Mouse (Mus musculus): ENCODE measurements at regions not wholly inside any gene's neighbourhood (a gene's known extent, or its start where the extent isn't known, plus 50 kb on each side); places are given as distances from the start of the nearest gene placed in this dataset.

- no peaks in the 10 kb centered on the region for H3K27me3 ChIP-seq
- H3K9ac ChIP-seq (replicated peaks), result no peak overlapping the region
- H3K36me3 ChIP-seq, result no peaks in the 10 kb centered on the region
- WGBS, result 75% methylated on average over 8 of the region's 8 CpGs
- H3K4me2 ChIP-seq (replicated peaks), result no peak overlapping the region
- no peak for ATAC-seq (ENCODE audit: low FRiP score, low read depth)
- no peaks in the 10 kb centered on the region for H3K4me1 ChIP-seq
- H3K4me3 ChIP-seq, result no peak overlapping the region
- no peaks in the 10 kb centered on the region for H3K9me3 ChIP-seq
- H3K27ac ChIP-seq (replicated peaks), result no peak overlapping the region
Observed at GRCm38 (mm10) chr3:58138726-58139585, 275.6 kb upstream of the Tsc22d2 start.

DNA sequence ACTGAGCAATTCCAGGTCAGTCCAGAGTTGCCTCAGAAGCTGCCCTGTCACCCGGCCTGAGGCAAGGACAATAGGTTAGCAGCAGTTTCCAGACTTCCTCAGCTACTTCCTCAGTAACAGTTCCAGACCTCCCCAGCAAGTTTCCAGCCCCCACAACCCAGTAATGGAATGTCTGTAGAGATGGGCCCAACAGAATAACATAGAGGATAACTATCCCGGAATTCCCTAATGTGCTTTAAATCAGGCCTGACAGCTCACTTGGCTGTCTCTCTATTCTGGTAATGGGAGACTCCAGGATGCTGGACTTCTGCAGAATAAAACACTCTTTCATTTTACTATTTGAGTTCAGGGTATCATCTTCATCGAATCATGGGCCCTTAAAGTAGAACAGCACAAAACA, 268.4 kb upstream of the Tsc22d2 start:
- WGBS, result 84% methylated on average over 3 of the region's 3 CpGs
- Histone ChIP-seq H3K27me3 (no peaks in the 10 kb centered on the region), H3K9me3 (no peaks in the 10 kb centered on the region), H3K27ac (replicated peaks) (no peak overlapping the region), H3K4me3 (no peak overlapping the region), H3K9ac (replicated peaks) (no peak overlapping the region), H3K36me3 (no peaks in the 10 kb centered on the region), H3K4me2 (replicated peaks) (no peak overlapping the region), H3K4me1 (no peaks in the 10 kb centered on the region)
- ATAC-seq (ENCODE audit: low FRiP score, low read depth), result no peak

DNA sequence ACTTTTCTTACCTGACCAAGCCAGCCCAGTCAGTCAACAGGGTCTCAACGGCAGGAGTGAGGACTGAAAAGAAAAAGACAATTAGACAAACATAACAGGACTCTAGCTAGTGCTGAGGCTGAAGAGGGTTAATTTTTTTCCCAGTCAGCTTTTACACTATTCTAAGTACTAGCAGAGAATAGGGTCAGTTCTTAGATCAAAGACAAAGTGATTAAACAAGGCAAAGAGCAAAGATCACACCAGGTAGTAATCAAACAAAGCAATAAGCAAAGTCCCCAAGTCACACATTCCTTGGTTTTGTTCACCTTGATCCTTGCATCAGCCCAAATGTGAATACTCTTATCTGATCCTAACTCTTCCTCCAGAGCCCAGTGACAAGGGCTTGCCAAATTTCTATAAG, 267.8 kb upstream of the Tsc22d2 start:
- no peak for ATAC-seq (ENCODE audit: low FRiP score, low read depth)
- Histone ChIP-seq H3K4me1 (no peaks in the 10 kb centered on the region), H3K4me2 (replicated peaks) (no peak overlapping the region), H3K9ac (replicated peaks) (no peak overlapping the region), H3K27me3 (no peaks in the 10 kb centered on the region), H3K9me3 (no peaks in the 10 kb centered on the region), H3K36me3 (no peaks in the 10 kb centered on the region), H3K27ac (replicated peaks) (no peak overlapping the region), H3K4me3 (no peak overlapping the region)
- whole genome bisulfite sequencing, result 62% methylated on average over 1 of the region's 1 CpGs

GRCm38 (mm10) chr3:58153141-58153540, 261.4 kb upstream of the Tsc22d2 start:
- no peak overlapping the region for H3K4me2 ChIP-seq (replicated peaks)
- H3K4me1 ChIP-seq, result no peaks in the 10 kb centered on the region
- H3K9ac ChIP-seq (replicated peaks), result no peak overlapping the region
- no peak overlapping the region for H3K4me3 ChIP-seq
- no peaks in the 10 kb centered on the region for H3K9me3 ChIP-seq
- ATAC-seq (ENCODE audit: low FRiP score, low read depth), result no peak
- H3K27ac ChIP-seq (replicated peaks), result no peak overlapping the region
- 93% methylated on average over 3 of the region's 3 CpGs for WGBS
- no peaks in the 10 kb centered on the region for H3K36me3 ChIP-seq
- no peaks in the 10 kb centered on the region for H3K27me3 ChIP-seq

- H3K9me3 ChIP-seq, result no peaks in the 10 kb centered on the region
- ATAC-seq (ENCODE audit: low FRiP score, low read depth), result no peak
- H3K36me3 ChIP-seq, result no peaks in the 10 kb centered on the region
- H3K4me1 ChIP-seq, result no peaks in the 10 kb centered on the region
- 79% methylated on average over 21 of the region's 21 CpGs for WGBS
- H3K27ac ChIP-seq (replicated peaks), result no peak overlapping the region
- no peak overlapping the region for H3K4me2 ChIP-seq (replicated peaks)
- H3K9ac ChIP-seq (replicated peaks), result no peak overlapping the region
- H3K27me3 ChIP-seq, result no peaks in the 10 kb centered on the region
- H3K4me3 ChIP-seq, result no peak overlapping the region
Observed at GRCm38 (mm10) chr3:58153874-58154756, 260.4 kb upstream of the Tsc22d2 start.

GRCm38 (mm10) chr3:58159384-58159783, 255.1 kb upstream of the Tsc22d2 start:
- H3K4me1 ChIP-seq, result no peaks in the 10 kb centered on the region
- H3K27me3 ChIP-seq, result peaks cover 8% of the 10 kb centered on the region; the same call in 1 of the 2 replicates
- no peak overlapping the region for H3K4me3 ChIP-seq
- H3K4me2 ChIP-seq (replicated peaks), result no peak overlapping the region
- 65% methylated on average over 3 of the region's 3 CpGs for WGBS
- H3K27ac ChIP-seq (replicated peaks), result no peak overlapping the region
- peak; percentile 43 for ATAC-seq (ENCODE audit: low FRiP score, low read depth)
- H3K36me3 ChIP-seq, result no peaks in the 10 kb centered on the region
- no peaks in the 10 kb centered on the region for H3K9me3 ChIP-seq
- H3K9ac ChIP-seq (replicated peaks), result no peak overlapping the region

GRCm38 (mm10) chr3:58162238-58162637, 252.3 kb upstream of the Tsc22d2 start:
- Histone ChIP-seq H3K9ac (replicated peaks) (no peak overlapping the region), H3K36me3 (no peaks in the 10 kb centered on the region), H3K27me3 (peaks cover 8% of the 10 kb centered on the region; the same call in 1 of the 2 replicates), H3K4me3 (no peak overlapping the region), H3K4me1 (no peaks in the 10 kb centered on the region), H3K9me3 (no peaks in the 10 kb centered on the region), H3K27ac (replicated peaks) (no peak overlapping the region), H3K4me2 (replicated peaks) (no peak overlapping the region)
- WGBS, result 26% methylated on average over 10 of the region's 10 CpGs
- no peak for ATAC-seq (ENCODE audit: low FRiP score, low read depth)

DNA sequence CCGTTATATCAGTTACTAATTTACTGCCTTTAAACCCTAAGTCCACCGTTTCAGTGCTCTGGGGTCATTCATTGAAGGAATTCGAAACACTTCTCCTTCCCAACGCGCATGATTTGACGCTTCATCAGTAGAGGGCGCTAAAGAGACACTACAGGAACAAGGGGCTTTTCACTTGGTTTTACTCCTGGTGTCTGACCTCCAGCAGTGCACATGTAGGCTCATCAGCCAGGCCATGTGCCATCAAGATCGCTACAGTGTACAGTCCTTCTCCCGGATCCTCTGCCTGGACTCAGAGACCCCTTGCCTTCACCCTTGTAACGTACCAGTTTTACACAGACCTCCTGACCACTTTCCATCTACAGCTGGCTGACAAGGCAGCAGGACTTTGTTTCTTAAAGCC, 250.7 kb upstream of the Tsc22d2 start:
- no peak overlapping the region for H3K27ac ChIP-seq (replicated peaks)
- no peaks in the 10 kb centered on the region for H3K9me3 ChIP-seq
- H3K27me3 ChIP-seq, result peaks cover 8% of the 10 kb centered on the region; the same call in 1 of the 2 replicates
- H3K36me3 ChIP-seq, result no peaks in the 10 kb centered on the region
- peaks cover 6% of the 10 kb centered on the region; the same call in 1 of the 2 replicates for H3K4me1 ChIP-seq
- peak; percentile 71 for ATAC-seq (ENCODE audit: low FRiP score, low read depth)
- WGBS, result 15% methylated on average over 10 of the region's 10 CpGs
- H3K4me3 ChIP-seq, result no peak overlapping the region
- no peak overlapping the region for H3K9ac ChIP-seq (replicated peaks)
- H3K4me2 ChIP-seq (replicated peaks), result no peak overlapping the region

GRCm38 (mm10) chr3:58166628-58167027, 247.9 kb upstream of the Tsc22d2 start:
- ATAC-seq (ENCODE audit: low FRiP score, low read depth), result no peak
- peaks cover 8% of the 10 kb centered on the region; the same call in 1 of the 2 replicates for H3K27me3 ChIP-seq
- H3K9me3 ChIP-seq, result no peaks in the 10 kb centered on the region
- peaks cover 8% of the 10 kb centered on the region; the same call in 1 of the 2 replicates for H3K4me1 ChIP-seq
- no peak overlapping the region for H3K4me2 ChIP-seq (replicated peaks)
- H3K36me3 ChIP-seq, result no peaks in the 10 kb centered on the region
- no peak overlapping the region for H3K9ac ChIP-seq (replicated peaks)
- WGBS, result 73% methylated on average over 2 of the region's 2 CpGs
- no peak overlapping the region for H3K27ac ChIP-seq (replicated peaks)
- H3K4me3 ChIP-seq, result no peak overlapping the region

DNA sequence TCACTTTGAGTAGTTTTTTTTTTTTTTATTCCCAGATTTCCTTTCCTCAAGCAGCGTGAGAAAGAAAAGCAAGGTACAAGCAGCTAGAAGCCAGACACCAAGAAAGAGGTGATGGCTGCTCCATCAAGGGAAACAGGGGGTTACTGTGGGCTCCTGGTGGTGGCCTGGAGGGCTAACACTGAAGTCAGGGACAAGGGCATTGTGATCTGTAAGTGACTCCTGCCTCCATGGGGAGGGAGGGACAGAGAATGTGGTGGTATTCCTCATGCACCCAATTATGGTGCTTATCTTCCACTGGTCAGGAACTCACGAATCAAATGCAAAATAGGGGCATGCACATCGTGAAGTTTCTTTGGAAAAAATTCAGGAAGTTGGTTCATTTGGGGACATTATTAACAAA, 247.4 kb upstream of the Tsc22d2 start:
- 93% methylated on average over 3 of the region's 3 CpGs for whole genome bisulfite sequencing
- H3K4me3 ChIP-seq, result no peak overlapping the region
- no peak overlapping the region for H3K27ac ChIP-seq (replicated peaks)
- no peak overlapping the region for H3K9ac ChIP-seq (replicated peaks)
- no peak for ATAC-seq (ENCODE audit: low FRiP score, low read depth)
- no peaks in the 10 kb centered on the region for H3K36me3 ChIP-seq
- no peaks in the 10 kb centered on the region for H3K9me3 ChIP-seq
- no peak overlapping the region for H3K4me2 ChIP-seq (replicated peaks)
- H3K4me1 ChIP-seq, result peaks cover 8% of the 10 kb centered on the region; the same call in 1 of the 2 replicates
- peaks cover 8% of the 10 kb centered on the region; the same call in 1 of the 2 replicates for H3K27me3 ChIP-seq

- no peak overlapping the region for H3K9ac ChIP-seq (replicated peaks)
- no peak for ATAC-seq (ENCODE audit: low FRiP score, low read depth)
- H3K4me2 ChIP-seq (replicated peaks), result no peak overlapping the region
- no peak overlapping the region for H3K4me3 ChIP-seq
- peaks cover 8% of the 10 kb centered on the region; the same call in 1 of the 2 replicates for H3K4me1 ChIP-seq
- H3K9me3 ChIP-seq, result no peaks in the 10 kb centered on the region
- no peak overlapping the region for H3K27ac ChIP-seq (replicated peaks)
- H3K36me3 ChIP-seq, result no peaks in the 10 kb centered on the region
- H3K27me3 ChIP-seq, result peaks cover 5% of the 10 kb centered on the region; the same call in 1 of the 2 replicates
- 75% methylated on average over 1 of the region's 1 CpGs for WGBS
Observed at GRCm38 (mm10) chr3:58167761-58168290, 246.7 kb upstream of the Tsc22d2 start.

All from midbrain, embryonic 12.5 days (tissue).